Mouse (Mus musculus) kidney, adult 11 months (tissue): ENCODE measurements around the gene Magoh.

Experiments used
- DNase-seq: peaks from one replicate; pipeline ENCODE4 v3.0.0; 2022

Gene Magoh

DNA sequence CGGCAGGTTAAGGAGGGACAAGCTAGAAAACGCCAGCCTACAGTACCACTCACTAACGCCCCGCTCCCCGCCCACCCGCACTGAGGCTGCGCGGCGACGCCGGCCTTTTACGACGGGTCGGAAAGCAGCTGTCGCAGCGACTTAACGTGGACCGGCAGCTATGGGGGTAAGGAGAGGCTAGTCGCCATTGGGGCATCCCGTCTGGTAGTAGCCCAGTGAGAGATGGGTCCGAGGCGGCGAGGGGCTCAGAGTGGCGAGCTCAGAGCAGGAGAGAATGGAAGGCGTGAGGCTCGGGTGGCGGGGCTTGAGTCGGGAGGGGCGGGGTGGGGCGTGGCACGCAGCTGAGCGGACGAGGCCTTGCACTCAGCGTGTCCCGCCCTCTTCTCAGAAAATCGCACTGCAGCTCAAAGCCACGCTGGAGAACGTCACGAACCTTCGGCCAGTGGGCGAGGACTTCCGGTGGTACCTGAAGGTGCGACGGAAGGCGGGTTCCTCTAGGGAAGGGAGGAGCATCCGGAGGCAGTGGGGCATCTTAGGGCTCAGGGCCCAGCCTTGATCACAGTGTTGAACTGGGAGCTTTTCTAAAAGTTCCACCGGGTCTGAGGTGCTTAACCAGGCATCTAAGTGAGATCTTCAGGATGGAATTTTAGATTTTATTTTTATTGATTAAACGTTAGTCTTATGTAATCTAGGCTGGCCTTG lies 10.3 kb downstream of the Magoh start, which contains the start of gene 0610037L13Rik:
Gene 0610037L13Rik, plus strand, starts transcription at position 83 of the 702 bp plus-strand sequence.
- DNase-seq = peak; percentile 97

DNA sequence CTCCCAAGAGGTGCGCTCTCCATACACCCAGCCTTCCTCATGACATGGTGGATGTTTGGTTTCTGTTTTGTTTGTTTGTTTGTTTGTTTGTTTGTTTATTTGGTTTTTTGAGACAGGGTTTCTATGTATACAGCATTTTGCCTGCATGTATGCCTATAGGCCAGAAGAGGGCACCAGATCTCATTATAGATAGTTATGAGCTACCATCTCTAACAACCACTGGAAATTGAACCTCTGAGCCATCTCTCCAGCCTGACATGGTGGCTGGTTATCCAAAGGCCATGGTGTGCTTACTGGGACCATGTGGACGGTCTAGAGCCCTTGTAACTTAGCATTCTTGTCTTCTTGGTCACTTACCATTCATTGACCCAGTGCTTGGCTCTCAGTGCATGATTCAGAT lies 13.1 kb downstream of the Magoh start:
- no peak for DNase-seq

DNA sequence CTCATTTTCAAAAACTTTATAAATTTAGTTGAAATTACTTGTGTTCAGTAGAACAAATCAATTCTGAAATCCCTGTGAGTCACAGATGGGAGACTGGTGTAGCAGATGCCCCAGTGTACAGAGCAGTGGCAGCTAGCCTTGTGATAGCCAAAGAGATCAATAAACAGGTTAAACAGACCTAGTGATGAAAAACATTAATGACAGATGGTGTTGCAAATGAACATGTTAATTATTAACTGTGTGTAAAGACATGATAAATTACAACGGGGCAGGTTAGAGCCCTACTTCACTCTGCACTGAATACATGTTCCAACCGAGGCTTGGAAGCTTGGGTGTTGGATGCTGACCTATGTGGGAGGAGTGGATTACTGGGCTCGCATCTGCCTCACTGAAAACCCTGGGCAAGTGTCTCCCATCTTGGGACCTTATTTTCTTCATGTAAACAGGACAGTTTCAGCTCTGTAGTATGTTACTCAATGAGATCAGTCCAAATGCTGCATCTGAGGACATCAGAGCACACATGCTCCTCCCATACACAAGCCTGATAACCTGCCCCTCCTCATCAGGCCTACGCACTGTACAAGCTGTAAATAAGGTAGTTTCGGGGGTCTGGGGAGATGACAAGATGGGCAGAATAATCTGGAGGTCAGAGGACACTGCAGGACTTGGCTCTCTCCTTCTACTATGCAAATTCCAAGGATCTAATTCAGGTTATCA lies 19.8 kb downstream of the Magoh start:
- no peak for DNase-seq

DNA sequence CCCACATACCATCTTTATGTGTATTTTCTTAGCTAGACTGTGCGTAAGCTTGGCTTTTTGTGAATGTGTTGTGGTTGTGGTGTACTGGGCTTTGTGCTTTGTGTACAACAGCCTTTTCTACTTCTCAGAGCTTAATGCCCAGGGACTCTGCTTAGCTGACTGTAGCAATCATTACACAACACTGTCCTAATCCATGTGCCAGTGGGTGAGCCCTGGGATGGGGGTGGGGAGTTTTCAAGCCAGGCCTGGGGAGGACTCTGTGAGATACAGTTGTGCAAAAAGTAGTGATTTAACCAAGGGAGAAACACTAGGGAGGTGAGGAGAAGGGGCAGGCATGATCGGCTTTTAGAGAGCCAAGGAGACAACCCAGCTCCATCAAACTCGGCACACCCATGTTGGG lies 20.7 kb downstream of the Magoh start:
- no peak for DNase-seq

DNA sequence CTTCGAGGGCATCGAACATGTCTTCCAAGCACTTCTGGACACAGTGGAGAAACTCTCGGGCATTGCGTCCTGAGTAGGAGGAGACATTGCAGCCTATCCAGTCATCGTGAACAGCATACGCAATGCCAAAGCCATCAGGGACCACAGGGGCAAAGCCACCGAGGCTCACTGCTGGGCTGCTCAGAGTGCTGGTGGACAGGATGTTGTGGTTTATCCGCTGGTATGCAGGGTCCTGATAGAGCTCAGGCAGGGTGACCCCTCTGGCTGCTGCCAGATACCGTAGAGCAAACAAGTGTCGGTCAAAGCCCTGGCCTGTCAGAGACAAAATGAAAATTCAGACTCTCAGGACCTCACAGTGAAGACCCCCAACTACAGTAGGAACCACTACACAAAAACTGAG lies 24.7 kb downstream of the Magoh start:
- DNase-seq = no peak

DNA sequence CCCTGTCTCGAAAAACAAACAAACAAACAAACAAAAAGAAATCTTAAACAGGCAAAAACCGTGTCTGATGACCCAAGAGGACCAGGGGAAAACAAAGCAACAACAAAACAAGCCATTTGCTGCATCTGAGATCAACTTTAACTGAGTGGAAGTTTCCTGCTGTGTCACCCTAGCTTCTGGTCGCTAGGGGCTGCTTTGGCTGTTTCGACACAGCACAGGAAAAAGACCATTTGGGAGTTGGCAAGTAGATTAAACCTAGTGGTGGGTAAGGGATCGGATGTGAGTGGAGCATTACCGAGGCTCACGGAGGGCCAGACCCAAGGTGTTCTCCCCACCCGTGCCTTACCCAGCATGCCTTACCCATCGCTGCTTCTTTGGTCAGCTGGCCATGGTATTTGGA lies 27.0 kb downstream of the Magoh start:
- no peak for DNase-seq

DNA sequence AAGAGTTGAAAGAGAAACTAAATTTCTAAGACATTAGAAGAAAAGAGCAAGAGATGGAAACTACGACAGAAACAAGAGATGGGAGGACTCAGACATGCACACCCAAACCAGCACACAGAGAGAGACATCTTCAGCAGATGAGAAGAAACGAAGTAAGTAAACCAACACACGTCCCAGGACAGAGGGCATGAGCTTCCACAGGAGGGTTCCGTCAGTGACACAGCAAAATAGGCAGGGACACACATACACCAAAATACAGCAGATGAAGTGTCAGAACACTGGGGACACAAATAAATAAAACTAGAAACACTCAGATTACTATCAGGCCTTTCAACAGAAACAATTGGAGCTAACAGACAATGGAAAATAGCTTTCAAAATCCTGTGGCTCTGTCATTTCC lies 30.5 kb downstream of the Magoh start:
- DNase-seq = no peak

DNA sequence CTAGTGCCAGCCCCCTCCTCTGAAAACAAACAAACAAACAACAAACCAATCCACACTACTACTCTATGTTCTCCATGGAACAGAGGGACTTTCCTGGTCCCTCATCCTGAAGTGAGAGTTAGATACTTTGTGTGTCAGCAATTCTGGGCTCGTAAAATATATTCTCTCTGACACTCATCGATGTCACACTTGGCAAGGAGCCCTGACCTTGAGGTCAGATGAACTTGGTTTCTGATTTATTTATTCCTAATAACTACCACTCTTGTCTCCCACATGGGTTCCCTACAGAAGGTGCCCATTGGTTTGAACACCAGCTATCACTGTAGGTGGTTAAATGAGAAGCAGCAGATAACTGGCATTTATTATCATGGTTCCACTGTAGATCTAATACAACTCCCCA lies 40.8 kb downstream of the Magoh start:
- no peak for DNase-seq

DNA sequence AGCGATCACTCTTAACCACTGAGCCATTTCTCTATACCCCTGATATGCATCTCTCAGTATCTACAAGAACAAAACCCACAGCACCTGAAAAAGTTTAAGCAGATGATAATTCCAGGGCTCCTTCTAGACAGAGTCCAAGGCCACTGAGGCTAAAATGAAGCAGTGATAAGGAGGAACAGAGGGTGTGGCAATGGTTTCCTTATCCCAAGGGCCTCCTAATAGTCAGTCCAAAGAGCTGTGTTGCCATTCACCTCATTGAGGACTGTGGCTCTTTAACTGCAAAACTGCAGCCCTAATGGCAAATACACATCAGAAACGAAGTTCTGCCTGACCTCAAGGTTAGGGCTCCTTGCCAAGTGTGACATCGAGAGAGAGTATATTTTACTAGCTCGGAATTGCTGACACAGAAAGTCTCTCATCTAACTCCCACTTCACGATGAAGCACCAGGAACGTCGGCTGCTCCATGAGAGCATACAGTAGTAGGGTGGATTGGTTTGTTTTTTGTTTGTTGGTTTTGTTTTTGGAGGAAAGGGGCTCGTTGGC lies 41.7 kb downstream of the Magoh start:
- DNase-seq = peak; percentile 69

DNA sequence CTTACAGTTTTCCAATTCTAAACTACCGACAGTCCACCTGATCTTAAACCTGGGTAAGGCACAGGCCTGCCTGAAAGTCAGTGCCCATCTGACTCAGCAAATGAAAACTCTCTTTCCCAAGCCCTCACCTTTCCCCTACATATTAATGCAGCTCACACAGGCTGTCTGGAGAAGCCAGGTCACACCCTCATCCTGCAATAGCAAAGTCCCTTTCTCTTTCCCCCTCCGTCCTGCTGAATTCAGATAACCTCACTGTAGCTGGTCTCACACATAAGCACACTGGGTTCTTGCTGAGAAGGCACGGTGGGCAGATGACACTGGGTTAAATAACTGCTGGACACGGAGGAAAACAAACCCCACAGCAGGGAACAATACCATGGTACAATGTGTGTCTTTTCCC lies 42.4 kb downstream of the Magoh start:
- DNase-seq = peak; percentile 85

DNA sequence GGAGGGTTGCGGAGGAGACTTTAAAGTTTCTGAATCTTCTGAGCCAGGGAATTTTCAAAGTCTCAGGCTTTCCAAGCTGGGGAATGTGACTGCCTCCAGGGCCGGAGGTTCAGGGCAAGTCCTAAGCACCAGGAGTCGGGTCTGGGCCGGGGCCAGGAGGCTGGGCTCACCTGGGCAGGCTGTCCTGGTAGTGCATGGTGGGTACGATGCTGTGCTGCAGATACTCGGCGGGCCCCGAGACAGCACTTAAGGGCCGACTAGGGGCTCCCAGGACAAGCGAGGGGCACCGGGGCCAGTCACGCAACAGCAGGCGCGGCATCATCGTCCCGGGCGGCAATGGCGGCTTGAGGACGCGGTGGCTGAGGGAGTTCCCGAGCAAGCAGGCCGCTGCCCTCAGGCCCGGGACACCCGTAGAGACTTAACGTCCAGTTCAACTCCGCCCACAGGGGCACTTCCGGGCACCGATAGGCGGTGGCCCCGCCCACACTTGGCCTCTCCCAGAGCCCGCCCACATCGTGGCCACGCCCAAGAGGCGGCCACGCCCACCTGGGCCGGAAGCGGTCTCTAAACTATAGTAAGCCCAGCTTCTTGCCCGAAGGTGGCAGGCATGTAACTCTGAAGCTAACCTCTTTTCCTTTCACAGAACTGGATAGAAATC lies 43.7 kb downstream of the Magoh start, which contains the start of gene Cpt2:
Gene Cpt2, minus strand, starts transcription at position 466 of the 658 bp plus-strand sequence.
- peak; percentile 96 for DNase-seq

DNA sequence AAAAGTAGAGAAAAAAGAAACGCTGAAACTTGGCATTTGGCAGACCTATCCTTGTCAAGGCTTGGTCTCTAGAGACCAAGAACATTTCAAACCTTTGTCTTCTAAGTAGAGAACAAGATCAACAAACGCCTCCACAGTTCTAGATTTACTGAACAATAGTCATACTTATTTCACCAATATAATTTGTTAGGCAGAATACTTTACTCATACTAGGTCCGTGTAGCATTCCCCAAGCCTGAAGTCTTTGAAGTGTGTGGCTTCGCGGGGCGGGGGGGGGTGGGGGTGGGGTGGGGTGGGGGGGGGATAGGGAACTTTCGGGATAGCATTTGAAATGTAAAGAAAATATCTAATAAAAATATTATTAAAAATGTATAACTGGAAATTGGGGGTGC lies 44.2 kb downstream of the Magoh start:
- no peak for DNase-seq

DNA sequence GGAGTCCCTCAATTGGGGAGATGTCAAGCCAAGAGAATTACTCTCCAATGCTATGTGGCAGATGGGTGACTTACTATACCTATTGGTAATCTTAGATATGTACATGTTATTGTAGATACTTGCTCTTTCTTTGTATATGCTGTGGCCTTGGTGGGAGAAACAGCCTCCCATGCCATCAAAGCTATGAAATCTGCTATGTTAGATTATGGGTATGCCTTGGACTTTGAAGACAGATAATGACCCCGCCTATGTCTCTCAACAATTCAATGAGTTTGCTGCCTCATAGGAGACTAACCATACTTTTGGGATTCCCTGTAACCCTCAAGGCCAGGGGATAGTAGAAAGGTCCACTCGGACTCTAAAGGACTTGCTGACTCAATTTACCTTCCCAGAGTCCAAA lies 48.7 kb downstream of the Magoh start:
- DNase-seq = no peak

DNA sequence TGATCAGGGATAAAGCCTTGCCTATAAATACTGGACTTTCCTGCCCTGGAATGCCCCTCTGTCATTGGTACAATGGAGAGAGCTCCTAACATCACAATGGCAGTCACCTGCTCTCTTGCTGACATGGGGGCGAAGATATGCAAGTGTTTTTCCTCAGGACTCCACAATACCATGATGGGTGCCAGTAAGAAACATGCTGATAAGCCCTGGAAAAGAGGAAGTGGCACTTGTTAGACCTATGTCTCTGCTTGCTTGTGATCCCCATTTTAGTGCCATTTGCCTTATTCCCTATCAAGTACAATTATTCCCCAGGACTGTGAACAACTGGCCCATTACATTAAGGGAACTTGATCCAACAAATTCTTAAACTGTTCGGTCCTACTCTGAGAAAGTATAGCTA lies 49.2 kb downstream of the Magoh start:
- no peak for DNase-seq

DNA sequence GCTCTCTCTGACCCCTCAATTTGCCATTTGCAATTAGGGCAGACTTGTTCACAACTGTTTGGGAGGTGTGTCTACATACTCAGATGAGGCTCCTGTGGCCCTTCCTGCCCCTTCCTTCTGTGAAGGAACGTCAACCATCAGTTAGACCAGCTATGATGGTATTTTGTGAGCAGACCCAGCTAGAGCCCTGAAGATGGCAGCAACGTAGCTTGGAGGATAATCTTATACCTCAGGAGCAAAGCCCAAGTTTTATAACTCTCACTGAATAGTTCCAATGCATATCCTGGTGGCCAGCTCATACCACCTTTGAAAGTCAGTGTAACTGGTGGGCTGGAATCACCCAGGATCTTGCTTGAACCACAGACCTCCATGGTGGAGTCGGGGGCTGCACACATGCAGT lies 51.9 kb downstream of the Magoh start:
- no peak for DNase-seq

DNA sequence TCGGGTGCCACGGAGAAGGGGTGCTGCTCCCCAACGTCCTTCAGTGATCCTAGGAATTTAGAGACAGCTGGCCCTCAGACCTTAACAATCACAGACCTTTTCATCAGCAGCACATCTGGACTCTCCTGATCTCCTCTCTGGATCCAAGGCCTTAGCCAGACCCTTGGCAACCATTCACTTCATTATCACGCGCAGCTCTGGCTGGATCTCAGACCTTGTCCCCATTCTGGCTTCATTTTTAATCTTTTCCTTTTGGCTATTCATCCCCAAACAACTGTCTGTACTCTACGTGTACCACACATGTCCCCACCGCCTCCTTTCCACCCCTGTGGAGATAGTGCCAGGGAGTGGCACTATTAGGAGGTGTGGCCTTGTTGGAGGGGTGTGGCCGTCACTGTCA lies 53.7 kb downstream of the Magoh start:
- no peak for DNase-seq

DNA sequence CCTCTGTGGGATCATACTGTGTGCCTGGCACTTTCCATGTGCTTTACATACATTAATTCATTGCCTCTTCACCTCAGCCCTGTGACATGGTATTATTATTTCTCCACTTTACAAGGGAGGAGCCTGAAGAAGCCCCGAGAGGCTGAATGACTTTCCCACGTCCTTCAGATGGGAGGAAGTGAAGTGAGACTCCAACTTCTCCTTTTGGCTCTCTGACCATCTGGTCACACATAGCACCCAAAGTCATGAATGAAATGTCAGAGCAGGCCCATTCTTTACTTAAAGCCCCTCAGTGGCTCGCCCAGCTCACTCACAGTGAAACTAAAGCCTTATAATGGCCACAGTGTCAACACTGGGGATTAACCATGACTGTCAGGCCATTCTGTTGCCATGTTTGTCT lies 55.7 kb downstream of the Magoh start:
- no peak for DNase-seq
